Mouse (Mus musculus) cerebellum, adult 18-20 months (tissue): ENCODE measurements at regions not wholly inside any gene's neighbourhood (a gene's known extent, or its start where the extent isn't known, plus 50 kb on each side); places are given as distances from the start of the nearest gene placed in this dataset.

Experiments
- DNase-seq, 2 experiments: peaks; one replicate each; pipeline ENCODE4 v3.0.0; 2021

- DNase-seq, result no peak
Observed at GRCm38 (mm10) chrX:10397257-10397656, 87.7 kb upstream of the Tspan7 start.

GRCm38 (mm10) chrX:10411238-10411637, 73.7 kb upstream of the Tspan7 start:
- DNase-seq, result no peak

DNA sequence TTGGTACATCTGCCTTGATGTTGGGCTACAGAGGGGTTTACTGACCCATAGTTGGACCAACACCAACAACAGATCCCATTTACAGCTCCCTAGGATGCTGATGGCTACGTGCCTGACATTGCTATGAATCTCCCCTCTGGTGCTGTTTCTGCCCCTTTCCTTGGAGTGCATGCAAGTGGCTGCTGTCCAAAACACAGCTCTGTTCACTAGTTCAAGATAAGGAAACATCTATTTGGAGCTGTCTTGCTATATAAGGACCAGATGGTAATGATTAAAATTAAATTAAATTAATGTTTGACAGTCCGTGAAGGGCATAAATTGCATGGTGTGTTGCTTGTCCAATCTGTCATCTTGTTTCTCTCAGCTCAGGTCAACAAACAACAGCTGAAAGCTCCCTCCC, 62.5 kb upstream of the Tspan7 start:
- peak; percentile 13 to 16 for DNase-seq
